Mouse (Mus musculus) kidney, postnatal 4 days (tissue): ENCODE measurements around the gene Fyb2.

Source experiments
- DNase-seq, 2 experiments: peaks; one replicate each; pipeline ENCODE4 v3.0.0; 2021; ENCODE audit warnings: mixed read lengths in 2 of 2

Fyb2 gene

DNA sequence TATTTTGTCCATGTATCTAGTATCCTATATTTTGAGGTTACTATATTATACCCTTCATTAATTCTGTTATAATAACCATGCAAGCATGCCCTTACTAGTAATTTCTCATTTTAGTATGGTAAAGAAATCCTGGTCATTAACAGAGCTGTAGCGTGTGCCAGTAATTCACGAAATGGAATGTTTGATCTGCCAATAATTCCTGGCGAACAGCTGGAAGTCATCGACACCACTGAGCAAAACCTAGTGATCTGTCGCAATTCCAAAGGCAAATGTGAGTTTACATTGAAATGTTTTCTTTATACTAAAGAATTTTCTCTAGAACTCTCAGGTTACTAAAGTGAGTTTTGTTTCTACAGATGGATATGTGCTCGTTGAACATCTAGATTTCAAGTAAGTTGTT, 102.2 kb downstream of the Fyb2 start:
- no peak for DNase-seq

GRCm38 (mm10) chr4:105016006-105016613, 102.9 kb downstream of the Fyb2 start:
- no peak for DNase-seq

DNA sequence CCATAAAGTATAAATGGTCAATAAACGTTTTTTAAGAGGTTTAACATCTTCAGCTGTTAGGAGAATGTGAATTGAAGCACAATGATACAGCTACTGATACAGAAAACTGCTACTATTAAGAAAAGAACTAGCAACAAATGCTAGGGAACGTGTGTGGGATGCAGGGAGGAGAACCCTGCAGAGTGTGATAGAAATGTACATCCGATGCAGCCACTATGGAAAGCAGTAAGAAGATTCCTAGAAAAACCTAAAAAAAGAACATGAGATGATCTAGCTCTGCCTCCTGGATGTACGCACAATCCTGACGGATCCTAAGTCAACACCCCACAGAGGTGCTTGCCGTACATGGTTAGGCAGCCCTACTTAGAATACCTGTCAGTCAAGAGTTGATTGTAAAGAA, 114.0 kb downstream of the Fyb2 start:
- DNase-seq, result no peak

DNA sequence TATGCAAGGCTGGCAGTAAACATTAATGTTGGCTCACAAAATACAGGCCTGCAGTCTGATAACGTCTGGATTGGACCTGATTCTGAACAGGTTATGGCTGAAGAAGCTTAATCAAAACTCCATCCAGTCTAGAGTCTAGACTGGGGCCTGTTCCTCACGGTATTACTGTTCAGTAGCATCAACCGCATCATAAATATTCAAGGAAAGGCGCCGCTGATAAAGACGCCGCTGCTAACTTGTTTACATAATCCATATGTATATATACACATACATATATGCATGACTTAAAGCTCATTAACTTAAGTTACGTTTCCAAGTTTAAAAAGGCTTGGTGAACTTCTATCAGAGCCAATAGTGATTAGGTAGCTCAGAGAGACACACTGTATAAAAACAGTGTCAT, 117.8 kb downstream of the Fyb2 start:
- DNase-seq, result no peak

DNA sequence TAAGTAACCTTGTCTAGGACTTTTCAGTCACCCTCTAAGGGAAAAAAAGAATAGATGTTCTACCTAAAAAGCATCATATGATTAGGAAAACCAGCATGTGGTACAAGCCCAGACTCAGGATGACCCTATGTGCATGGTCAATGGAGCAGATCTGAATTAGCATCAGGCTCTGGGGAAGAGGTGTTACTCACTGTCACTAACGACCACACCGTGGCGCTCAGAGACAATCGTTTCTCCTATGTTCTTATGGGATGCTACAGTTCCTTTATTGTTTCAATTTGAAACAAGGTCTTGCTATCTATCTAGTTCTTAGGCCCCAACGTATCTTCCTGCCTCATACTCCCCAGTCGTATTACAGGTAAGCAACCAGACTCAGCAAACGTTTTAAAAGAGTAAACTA, 119.9 kb downstream of the Fyb2 start:
- peak; percentile 18 to 30 for DNase-seq

- DNase-seq, result no peak
Measured at GRCm38 (mm10) chr4:105034259-105034658, 121.0 kb downstream of the Fyb2 start.

- DNase-seq, result no peak
Measured at GRCm38 (mm10) chr4:105050041-105050440, 136.8 kb downstream of the Fyb2 start.

DNA sequence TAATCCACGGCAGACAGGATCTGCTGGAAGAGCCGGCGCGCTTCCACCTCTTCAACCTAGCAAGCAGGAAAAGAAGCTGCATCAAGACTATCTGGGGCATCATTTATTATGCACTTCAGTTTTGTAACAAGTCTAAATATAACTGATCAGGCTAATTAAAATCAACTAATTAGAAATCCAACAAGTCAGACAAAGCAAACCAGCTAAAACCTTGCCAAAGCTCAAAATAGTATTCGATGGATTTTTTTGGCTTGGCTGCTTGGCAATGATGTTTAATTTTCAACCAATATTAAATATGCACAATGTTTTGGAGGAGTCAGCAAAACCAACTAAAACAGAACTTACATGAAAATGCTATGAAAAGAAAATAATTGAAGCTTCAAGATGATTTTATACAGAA, 138.0 kb downstream of the Fyb2 start:
- no peak for DNase-seq
